Mouse (Mus musculus): ENCODE results near the gene Rhbg.

The Rhbg gene

DNA sequence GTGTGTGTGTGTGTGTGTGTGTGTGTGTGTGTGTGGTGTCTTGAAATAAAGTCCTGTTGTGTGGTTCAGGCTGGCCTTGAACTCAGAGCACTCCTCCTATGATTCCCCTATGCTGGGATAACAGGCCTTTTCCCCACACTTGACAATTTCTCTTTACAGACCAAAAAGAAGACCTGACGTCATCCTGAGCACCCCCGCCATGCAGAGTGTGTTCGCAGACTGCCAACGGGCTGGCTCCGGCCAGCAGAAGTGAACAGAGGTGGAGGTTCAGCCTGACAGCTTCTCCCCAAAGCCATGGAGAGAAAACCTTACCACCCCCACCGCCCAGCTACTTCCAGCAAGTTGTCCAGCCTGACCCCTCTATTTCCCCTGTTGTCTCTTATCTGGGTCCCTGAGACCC, 25.0 kb downstream of the Rhbg start:
- no peak for DNase-seq (ENCODE audit: low read depth, low spot score)

- no peak for DNase-seq (ENCODE audit: low read depth, low spot score)
These were observed 25.6 kb downstream of the Rhbg start for GRCm38 (mm10) chr3:88228906-88229305.

DNA sequence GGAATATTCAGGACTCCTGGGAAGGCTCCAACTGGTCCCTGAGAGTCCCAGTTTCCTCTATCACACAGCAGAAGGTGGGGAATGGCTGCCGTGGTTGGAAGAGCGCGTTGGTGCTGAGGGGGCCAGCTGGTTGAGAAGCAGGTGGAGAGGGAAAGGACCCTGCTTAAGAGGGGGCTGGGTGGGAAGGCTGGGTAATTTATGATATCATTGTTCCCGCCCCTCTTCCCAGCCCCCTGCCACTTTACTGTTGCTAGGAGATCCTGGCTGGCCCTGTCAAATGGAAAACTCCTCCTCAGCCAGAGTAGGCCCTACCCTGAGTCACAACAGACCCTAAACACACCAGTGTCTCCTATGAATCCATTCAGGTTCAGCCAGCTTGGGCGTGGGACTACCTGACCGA, 26.5 kb downstream of the Rhbg start:
- no peak for DNase-seq (ENCODE audit: low read depth, low spot score)

DNA sequence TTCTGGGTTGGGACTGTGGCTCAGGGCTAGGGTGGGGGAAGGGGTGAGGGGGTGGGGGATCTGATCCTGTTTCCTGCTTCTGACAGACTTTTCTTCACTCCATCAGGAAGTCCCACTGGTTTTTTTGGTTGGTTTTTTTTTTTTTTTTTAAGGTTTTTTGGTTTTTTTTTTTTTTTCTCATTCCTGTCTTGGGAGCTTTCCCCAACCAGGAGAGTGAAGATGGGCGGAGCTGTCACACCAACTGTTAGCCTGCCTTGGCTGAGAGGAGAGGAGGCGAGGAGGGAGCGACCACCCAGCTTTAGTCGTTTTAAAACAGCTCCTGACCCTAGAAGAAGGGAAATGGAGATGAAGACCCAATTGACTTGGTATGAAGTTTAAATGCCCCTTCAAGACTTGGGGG, 27.2 kb downstream of the Rhbg start:
- DNase-seq (ENCODE audit: low read depth, low spot score), result no peak

- DNase-seq (ENCODE audit: low read depth, low spot score), result no peak
These were observed 28.2 kb downstream of the Rhbg start for GRCm38 (mm10) chr3:88226101-88226845.

DNA sequence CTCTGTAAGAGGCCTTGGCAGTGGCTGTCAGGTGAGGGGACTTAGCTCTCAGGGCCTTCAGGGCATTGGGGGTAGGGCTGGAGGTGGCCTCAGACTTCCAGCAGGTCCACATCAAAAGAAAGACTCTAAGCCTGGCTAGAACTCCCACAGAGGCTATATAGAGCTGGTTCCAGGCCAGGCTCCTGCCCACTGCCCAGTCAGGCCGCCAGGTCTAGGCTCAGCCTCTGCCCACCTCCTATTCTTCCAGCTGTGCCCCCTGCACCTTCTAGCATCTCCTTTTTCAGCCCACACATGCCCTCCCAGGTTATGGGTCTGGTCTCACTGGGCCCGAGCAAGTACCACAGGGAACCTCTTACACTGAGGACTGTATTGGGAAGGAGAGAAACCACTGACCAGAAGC, 29.6 kb downstream of the Rhbg start:
- DNase-seq (ENCODE audit: low read depth, low spot score), result no peak

GRCm38 (mm10) chr3:88222446-88222845, 32.1 kb downstream of the Rhbg start:
- DNase-seq (ENCODE audit: low read depth, low spot score), result no peak

- DNase-seq (ENCODE audit: low read depth, low spot score), result no peak
These were observed 32.8 kb downstream of the Rhbg start for GRCm38 (mm10) chr3:88221519-88222390.

- peak; percentile 21 for DNase-seq (ENCODE audit: low read depth, low spot score)
These were observed 33.7 kb downstream of the Rhbg start for GRCm38 (mm10) chr3:88220842-88221241.

GRCm38 (mm10) chr3:88219940-88220339, 34.6 kb downstream of the Rhbg start:
- no peak for DNase-seq (ENCODE audit: low read depth, low spot score)

DNA sequence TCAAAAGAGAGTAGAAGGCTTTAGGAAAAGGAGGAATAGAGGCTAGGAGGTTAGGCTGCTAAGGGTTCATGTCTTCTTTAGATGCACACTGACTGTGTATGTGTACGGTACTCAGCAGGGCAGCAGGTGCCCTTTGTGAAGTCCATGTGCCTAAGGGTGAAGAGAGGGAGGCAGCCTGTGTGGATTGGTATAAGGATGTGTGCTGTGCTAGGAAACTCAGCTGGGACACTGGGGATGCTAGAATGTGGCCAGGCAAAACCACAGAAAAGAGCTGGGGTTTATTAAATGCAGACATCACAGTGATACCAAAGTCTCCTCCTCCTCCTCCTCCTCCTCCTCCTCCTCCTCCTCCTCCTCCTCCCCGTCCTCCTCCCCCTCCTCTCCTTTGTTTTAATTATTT, 36.8 kb downstream of the Rhbg start:
- no peak for DNase-seq (ENCODE audit: low read depth, low spot score)

DNA sequence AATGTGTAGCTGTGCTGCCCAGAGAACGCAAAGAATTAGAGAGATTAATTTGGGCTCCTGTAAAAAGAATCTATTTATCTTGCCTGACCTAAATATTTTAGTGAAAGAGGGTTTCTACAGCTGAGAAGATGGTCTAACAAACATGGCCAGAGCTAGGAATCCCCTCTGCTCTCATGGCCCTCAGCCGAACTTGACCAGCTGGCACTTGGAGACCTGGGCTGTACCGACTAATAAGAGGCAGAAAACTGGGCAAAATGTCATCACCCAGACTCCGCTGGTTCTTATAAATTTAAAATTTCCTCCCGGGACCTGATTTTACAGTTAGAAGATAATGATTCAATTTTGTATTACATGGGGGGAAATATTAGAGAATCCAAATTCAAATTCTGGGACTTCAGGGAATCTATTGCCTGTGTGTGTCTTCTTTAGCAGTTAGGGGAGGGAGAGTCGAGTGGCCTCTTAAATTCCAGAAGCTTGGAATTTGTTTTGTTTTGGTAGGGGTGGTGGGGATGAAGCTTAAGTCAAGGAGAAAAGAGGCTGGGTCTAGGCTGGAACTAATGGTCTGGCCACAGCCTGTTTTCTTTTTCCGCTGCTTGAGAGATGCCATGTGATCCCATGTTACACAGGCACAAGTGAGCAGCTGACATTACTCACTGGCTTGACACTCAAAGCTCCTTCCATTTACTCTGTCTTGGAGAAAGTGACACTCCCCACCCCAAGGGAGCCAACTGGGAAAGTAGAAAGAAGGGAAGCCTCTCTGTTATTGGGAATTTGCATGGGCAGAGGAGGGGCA, 37.8 kb downstream of the Rhbg start:
- DNase-seq (ENCODE audit: low read depth, low spot score), result no peak

GRCm38 (mm10) chr3:88216116-88216515, 38.4 kb downstream of the Rhbg start:
- DNase-seq (ENCODE audit: low read depth, low spot score), result no peak

GRCm38 (mm10) chr3:88215553-88216004, 38.9 kb downstream of the Rhbg start:
- DNase-seq (ENCODE audit: low read depth, low spot score), result no peak

DNA sequence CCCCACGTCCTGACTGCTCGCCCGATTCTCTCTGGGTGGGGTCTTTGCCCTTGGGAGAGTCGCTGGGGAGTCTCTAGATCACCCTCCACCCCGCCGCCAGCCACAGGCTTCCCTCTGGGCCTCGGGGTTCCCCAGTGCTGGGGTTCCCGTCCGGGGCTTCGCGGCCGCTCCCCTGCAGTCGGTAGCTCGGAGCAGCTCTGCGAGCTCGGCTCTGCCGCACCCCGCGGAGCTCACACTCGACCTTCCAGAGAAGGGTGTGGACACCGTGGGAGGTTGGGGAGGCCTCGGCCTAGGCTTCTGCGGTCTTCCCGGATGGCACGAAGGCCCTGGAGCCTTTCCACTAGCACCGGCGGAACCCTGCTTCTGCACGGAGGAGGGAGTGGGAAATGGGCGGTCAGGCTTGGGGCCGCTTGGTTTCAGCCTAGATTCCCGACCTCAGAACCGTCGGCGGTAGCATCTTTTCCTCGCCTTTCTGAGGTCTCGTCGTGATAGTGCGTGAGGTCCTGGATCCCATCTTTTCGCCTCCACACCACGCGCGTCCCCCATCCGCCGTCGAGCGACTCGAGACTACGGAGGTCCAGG, 39.4 kb downstream of the Rhbg start:
- DNase-seq (ENCODE audit: low read depth, low spot score), result no peak

DNA sequence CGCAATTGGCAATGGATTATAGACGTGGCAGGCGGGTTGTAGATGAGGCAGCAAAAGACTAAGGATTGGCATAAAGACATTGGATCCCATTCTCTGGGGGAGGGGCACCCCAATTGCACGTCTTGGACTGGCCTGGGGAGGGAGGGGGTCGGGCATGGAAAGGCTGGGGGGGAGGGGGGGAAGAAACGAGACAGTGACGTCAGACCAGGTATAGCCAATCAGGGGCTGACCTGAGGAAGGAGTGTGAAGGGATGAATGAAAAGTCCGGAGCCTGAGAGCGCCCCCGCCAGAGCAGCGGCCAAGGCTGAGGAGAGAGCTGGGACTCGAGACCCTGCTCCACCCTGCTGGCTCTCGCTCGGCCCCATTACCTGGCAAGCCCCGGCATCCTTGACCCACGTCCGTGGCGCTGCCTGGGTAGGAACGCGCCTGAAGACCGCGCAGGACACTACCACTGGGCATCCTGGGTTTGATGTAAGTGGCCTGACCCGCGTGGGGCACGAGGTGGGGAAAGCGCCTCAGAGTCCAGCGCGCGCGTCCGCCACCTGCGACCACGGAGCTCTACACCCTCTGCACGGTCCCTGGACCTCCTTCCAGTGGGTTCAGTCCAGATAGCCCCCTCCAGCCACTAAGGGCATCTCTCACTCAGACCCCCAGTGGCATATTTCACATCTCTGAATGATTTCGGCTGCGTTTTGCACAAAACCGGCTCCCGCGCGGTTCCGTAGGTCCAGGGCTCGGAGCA, 40.1 kb downstream of the Rhbg start:
- no peak for DNase-seq (ENCODE audit: low read depth, low spot score)

- no peak for DNase-seq (ENCODE audit: low read depth, low spot score)
These were observed 41.5 kb downstream of the Rhbg start for GRCm38 (mm10) chr3:88213019-88213418.

- no peak for DNase-seq (ENCODE audit: low read depth, low spot score)
These were observed 42.2 kb downstream of the Rhbg start for GRCm38 (mm10) chr3:88212356-88212755.

- DNase-seq (ENCODE audit: low read depth, low spot score), result no peak
These were observed 43.6 kb downstream of the Rhbg start for GRCm38 (mm10) chr3:88210918-88211317.

- DNase-seq (ENCODE audit: low read depth, low spot score), result no peak
These were observed 44.4 kb downstream of the Rhbg start for GRCm38 (mm10) chr3:88210121-88210520.

- no peak for DNase-seq (ENCODE audit: low read depth, low spot score)
These were observed 45.2 kb downstream of the Rhbg start for GRCm38 (mm10) chr3:88209306-88209705.
